Mouse (Mus musculus): Measurements from ENCODE around the gene Rad23a.

Rad23a gene

DNA sequence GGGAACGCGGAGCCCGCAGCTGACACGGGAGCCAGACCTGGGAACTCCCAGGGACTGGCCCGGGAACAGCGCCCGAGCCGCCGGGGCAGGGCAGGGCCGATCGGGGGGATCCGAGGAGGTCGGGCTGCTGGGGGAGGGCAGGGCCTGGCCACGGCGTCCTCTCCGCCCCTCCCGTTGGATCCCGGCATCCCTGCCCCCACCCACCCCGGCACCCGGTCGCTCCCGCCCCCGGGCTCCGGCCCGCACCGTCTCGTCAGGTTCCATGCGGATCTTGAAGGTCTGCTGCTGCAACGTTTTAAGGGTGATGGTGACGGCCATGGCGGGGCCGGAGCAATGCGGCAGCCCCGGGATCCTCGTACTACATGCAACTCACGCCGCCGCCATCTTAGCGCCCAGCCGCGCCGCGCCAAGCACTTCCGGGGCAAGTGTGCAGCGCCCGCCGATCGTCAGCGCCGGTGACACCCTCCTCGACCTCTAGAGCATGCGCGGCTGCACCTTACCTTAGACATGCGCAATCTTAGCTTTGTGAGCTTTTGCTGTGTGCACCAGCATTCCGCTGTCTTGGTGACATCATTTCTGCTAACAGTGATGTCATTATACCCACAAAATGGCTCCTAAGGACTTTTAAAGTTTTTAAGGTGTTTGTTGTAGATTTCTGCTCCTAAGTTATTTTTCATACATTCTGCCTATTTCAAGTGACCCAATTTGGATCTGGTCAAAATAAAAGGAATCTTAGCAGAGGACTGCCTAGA is at the start of gene Rad23a:
Gene Rad23a (minus strand): TSS at position 418 of the 752 bp plus-strand sequence.
- DNase-seq (ENCODE audit: low spot score): peak; percentile 92

- DNase-seq (ENCODE audit: low spot score): no peak
Measured at GRCm38 (mm10) chr8:84889141-84889540, 48.7 kb upstream of the Rad23a start.

DNA sequence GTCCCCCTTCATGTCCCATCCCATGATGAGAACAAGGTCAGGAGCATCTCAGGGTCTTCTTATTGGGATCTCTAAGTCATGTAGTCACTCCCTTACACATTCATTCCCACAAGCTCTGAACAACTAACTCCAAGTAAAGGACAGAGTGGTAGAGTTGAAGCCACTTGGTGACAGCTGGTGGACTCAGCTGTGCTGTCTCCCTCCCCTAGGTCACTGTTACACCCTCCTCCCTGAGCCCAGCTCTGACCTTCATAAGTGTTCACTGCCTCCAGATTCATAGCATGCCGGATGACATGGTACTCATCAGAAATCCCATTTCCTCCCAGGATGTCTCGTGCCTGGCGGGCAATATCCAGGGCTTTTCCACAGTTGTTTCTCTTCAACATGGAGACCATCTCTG is 47.8 kb upstream of the Rad23a start:
- DNase-seq (ENCODE audit: low spot score): no peak

- no peak for DNase-seq (ENCODE audit: low spot score)
Measured at GRCm38 (mm10) chr8:84884728-84885127, 44.3 kb upstream of the Rad23a start.

DNA sequence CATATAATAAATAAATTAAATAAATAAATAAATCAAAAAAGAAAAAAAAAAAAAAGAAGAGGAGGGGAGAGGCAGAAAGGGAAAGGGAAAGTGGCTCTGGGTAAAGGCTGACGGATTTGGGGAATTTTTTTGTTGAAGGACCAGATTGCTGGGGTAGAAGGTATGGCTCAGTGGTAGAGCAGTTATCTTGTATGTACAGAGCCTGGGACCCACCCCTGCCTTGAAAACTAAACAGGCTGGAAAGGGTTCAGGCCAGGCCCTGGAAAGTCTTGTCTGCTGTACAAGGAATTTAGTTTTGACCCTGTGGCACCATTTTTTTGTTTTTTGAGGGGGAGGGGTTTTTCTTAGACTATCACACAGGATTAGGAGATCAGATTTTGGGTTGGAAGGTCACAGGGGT is 38.5 kb upstream of the Rad23a start:
- no peak for DNase-seq (ENCODE audit: low spot score)

DNA sequence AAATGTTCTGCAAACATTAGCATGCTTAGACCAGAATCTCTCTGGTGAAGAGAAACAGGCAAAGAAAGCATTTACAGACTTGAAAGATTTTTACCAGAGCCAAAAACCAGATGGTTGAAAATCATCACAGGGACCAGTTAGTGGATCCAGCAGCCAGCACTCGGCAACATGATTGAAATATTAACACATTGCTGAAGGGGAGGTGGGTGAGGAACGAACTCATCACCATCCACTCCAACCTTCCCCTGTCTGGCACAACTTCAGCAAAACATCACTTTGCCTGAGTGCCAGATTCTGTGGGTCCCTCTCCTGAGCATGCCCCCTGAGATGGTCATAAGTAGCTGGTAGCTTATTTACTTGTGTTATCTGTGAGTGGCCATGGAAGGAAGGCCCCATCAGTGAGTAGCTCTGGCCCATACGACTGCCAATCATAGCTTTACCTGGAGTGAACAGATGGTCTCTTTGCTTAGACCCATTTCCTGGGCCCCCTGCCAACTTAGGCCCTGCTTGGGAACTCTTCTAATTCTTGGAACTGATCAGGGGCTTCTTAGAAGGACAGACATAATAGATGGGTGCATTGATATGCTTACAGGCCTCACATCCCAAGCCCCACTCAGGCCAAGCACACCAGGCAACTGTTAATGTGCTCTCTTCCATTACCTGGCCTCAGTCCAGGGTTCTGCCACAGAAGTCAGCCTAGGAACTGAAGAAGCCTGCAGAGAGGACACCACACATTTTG is 37.0 kb upstream of the Rad23a start:
- DNase-seq (ENCODE audit: low spot score): no peak

- DNase-seq (ENCODE audit: low spot score): no peak
Measured at GRCm38 (mm10) chr8:84874339-84874738, 33.9 kb upstream of the Rad23a start.

GRCm38 (mm10) chr8:84873016-84873415 is 32.6 kb upstream of the Rad23a start:
- no peak for DNase-seq (ENCODE audit: low spot score)

GRCm38 (mm10) chr8:84872309-84872965 is 32.0 kb upstream of the Rad23a start:
- no peak for DNase-seq (ENCODE audit: low spot score)

- peak; percentile 56 for DNase-seq (ENCODE audit: low spot score)
Measured at GRCm38 (mm10) chr8:84871376-84872308, 31.2 kb upstream of the Rad23a start, which contains the start of gene Syce2. Syce2 (plus strand) TSS chr8:84872111.

- peak; percentile 94 for DNase-seq (ENCODE audit: low spot score)
Measured at GRCm38 (mm10) chr8:84856864-84857441, 16.5 kb upstream of the Rad23a start, which contains the start of gene Farsa. Farsa (plus strand) TSS chr8:84856989.

DNA sequence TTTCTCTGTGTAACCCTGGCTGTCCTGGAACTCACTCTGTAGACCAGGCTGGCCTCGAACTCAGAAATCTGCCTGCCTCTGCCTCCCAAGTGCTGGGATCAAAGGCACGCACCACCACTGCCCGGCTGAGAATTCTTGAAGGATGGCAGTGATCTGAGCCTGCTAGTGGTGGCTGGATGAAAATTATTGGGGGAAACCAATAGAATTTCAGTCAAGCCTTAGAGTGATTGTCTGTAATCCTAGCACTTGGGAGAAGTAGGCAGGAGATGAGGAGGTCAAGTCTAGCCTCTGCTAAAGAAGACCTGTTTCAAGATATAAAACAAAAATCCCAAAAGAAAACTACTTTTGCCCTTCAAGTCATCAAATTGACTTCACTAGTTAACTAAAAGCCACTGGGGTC is 16.0 kb upstream of the Rad23a start:
- DNase-seq (ENCODE audit: low spot score): no peak

DNA sequence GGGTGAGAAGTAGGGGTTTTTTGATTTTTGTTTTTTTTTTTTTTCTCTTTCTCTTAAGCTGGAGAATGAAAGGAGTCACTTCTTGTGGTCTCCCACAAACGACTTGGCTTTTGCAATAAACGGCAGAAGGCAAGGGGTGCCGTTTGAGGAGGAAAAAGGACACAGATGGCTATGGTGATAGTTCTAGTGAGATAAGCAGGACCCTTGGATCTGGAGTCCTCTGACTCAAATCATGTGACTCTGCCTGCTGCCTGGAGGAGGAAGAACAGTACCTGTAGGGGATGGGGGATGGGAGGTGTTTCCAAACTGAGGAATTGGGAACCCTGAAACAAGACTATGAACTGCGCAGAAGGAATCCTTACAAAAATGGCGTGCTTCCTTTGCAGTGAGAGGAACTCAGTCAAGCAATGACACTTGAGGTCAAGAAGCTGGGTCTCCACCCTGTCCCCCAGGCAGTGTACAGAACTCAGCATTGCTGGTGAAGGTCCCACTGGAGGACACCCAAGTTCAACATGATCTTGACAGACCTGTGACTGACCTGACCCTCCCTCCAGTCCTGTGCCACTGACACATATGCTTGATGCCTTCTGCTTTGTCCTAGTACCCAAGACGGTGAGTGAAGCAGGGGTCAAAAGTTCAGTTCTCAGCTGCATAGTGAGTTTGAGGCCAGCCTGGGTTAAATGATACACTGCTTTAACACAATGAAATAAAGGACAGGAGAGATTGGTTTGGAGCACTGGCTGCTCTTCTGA is 7.4 kb upstream of the Rad23a start:
- no peak for DNase-seq (ENCODE audit: low spot score)

DNA sequence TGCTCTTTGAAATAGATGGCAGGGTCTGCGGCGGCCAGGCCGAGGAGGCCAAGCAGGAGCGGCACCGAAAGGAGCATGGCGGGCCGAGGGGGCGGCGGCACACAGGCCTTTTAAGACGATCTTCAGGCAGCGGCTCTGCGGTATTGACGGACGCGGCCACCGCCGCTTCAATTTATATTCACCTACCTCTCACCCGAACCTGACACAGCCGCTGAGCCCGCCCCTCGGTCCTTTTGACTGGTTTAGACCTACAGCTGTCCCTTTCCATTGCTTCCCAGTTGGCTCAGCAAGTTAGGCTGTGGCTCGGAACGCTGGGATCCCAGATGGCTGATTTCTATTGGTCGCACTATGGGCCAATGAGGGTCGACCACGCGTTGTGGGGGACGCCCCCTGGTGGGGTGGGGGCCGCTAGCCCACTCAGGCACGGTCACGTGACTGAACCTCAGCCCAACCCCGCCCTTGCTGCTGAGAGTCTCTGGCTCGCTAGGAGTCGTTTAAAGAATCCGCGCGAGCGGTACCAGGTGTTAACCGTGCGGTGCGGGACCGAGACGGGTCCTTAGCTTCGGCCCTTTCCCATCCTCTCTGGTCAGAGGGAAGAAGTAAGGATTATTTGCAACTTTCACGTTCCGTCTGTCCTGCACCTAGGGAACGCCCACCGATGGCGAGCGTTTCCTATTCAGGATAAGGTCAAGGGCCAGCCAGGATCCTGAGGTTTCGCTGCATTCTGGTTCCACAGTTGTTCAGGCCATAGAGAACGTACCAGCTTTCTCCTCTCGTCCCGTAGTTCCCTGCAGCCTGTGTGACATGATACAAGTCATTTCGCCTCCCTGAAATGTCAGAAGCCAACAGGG is 6.5 kb upstream of the Rad23a start, which contains the start of gene Calr:
Gene Calr (minus strand): TSS at position 213 of the 851 bp plus-strand sequence.
- DNase-seq (ENCODE audit: low spot score): peak; percentile 100

DNA sequence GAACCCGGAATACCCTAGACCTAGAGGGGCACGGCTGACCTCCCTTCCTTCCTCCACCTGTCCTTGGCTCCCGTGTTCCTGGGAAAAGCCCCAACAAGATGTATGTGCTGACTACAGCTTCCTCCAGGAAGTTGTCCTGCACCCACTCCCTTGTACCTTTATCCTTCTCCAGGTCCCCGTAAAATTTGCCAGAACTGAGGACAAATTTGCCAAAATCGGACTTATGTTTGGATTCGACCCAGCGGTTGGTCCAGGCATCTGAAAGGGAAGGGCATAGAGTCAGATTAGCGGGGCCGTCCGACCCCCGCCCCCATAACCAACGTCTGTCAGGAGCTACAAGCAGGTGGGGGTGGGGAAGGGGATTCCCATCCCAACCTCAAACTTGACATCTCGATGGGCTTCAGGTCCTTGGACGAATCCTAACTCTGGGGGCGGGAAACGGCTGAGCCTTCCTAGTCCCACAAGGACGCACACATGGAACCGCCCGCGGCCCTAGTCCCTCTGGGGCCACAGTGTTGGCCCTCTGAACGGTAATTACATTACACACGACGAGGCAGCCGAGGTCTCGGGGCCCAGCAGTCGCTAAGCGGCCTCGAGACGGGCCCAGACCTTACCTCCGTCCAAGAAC is 5.7 kb upstream of the Rad23a start:
- peak; percentile 51 for DNase-seq (ENCODE audit: low spot score)

GRCm38 (mm10) chr8:84845355-84846093 is 5.1 kb upstream of the Rad23a start:
- no peak for DNase-seq (ENCODE audit: low spot score)

DNA sequence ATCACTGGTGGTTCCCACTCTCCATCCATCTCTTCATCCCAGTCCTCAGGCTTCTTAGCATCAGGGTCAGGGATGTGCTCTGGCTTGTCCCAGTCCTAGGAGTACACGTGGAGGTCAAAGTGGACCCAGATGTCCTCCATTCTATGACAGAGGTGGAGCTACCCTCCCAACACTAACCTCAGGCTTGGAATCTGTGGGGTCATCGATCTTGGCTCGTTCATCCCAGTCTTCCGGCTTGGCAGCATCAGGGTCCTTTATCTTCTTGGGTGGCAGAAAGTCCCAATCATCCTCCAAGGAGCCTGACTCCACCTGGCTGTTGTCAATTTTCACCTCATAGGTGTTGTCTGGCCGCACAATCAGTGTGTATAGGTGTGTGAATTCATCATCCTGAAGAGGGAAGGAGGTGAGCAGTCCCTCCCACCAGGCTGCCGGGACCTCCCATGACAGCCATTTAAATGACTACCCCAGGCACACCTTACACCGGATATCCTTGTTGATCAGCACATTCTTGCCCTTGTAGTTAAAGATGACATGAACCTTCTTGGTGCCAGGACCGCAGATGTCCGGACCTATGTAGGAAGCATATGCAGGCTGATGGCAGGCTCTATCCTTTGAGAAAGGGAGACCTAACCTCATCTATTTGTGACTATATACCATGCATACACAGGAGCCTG is 4.1 kb upstream of the Rad23a start:
- no peak for DNase-seq (ENCODE audit: low spot score)

- no peak for DNase-seq (ENCODE audit: low spot score)
Measured at GRCm38 (mm10) chr8:84841514-84841913, 1.0 kb upstream of the Rad23a start.

All from layer of hippocampus, adult 11-12 months (tissue).